Mouse (Mus musculus) kidney, embryonic 15.5 days (tissue): ENCODE measurements at regions not wholly inside any gene's neighbourhood (a gene's known extent, or its start where the extent isn't known, plus 50 kb on each side); places are given as distances from the start of the nearest gene placed in this dataset.
"Not testable (repeated sequence)": the region's sequence is repeated elsewhere in the genome, so short reads cannot be mapped to it uniquely, and the experiment has no call there.

Source experiments
- ATAC-seq: fragments of 200-750 bp; cut with Nextera tagmentation; replicated peaks from 2 replicates; pipeline ENCODE4 v1.8.0; 2017; ENCODE audit warnings: moderate TSS enrichment; ENCODE audit not compliant: low FRiP score
- H3K27ac ChIP-seq: fragments of 300-500 bp; sonication (generic); 2 replicates; pipeline ENCODE4 v1.5.1; 2015; ENCODE audit warnings: mild to moderate bottlenecking, inconsistent platforms
- H3K27me3 ChIP-seq: fragments of 300-500 bp; sonication (generic); 2 replicates; pipeline ENCODE4 v1.6.1; 2015; ENCODE audit warnings: inconsistent platforms
- H3K36me3 ChIP-seq: fragments of 300-500 bp; sonication (generic); 2 replicates; pipeline ENCODE4 v1.6.1; 2015; ENCODE audit warnings: inconsistent platforms
- H3K4me1 ChIP-seq: fragments of 300-500 bp; sonication (generic); 2 replicates; pipeline ENCODE4 v1.6.1; 2015; ENCODE audit warnings: inconsistent platforms
- H3K4me2 ChIP-seq: fragments of 300-500 bp; sonication (generic); 2 replicates; pipeline ENCODE4 v1.6.1; 2015; ENCODE audit warnings: moderate library complexity, mild to moderate bottlenecking, inconsistent platforms
- H3K4me3 ChIP-seq: fragments of 300-500 bp; sonication (generic); replicated peaks from 2 replicates; pipeline ENCODE4 v1.5.1; 2015; ENCODE audit warnings: mild to moderate bottlenecking, inconsistent platforms
- H3K9ac ChIP-seq: fragments of 300-500 bp; sonication (generic); 2 replicates; pipeline ENCODE4 v1.6.1; 2015; ENCODE audit warnings: mild to moderate bottlenecking, inconsistent platforms
- H3K9me3 ChIP-seq: fragments of 300-500 bp; sonication (generic); replicated peaks from 2 replicates; pipeline ENCODE4 v1.6.1; 2016; ENCODE audit warnings: inconsistent platforms
- WGBS: fragments of 180-500 bp; shearing (Covaris S2); methylation state at CpG from one replicate; pipeline ENCODE4 v1.1.7; 2015; ENCODE audit warnings: mixed read lengths; 5-methylcytosine and 5-hydroxymethylcytosine counted together

DNA sequence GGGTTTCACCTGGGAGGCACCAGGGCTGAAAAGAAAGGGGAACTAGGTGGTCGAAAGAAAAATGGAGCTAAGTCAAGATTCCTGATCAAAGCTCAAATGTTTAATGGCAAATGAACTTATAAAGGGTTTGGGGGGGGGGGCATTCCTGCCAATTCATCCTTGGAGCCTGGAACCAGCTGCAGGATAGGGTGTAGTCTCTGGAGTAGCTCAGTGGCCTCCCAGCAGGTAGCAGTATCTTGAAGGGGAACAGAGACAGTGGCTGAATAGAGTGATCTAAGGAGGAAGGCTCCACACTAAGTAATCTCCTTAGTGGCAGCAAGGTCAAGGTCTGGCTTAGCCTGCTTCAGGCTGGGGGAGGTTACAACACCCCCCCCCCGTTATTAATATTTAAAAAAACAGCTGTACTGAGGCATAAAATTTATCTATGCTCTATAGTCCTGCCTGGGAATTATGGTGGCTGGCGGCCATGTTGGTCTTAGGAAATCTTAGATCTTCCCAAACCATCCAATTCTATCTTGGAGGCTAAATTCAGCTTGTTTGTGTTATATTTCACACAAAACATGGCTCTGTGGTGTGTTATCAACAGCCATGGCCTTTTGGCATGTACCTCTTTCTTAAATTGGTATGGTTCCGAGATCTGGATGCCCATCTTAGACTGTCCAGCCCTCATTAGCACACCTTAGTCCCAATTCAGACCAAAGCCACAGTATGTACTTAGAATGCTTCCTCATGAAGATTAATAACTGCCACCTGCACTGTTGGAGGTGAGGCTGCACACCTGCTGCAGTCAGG is 528.7 kb upstream of the Kcnd2 start:
- not testable (repeated sequence) for H3K27ac ChIP-seq, H3K4me3 ChIP-seq, H3K9me3 ChIP-seq, H3K4me1 ChIP-seq, H3K27me3 ChIP-seq, H3K4me2 ChIP-seq, ATAC-seq, H3K9ac ChIP-seq, H3K36me3 ChIP-seq
- WGBS: 76% methylated on average over 4 of the region's 4 CpGs

DNA sequence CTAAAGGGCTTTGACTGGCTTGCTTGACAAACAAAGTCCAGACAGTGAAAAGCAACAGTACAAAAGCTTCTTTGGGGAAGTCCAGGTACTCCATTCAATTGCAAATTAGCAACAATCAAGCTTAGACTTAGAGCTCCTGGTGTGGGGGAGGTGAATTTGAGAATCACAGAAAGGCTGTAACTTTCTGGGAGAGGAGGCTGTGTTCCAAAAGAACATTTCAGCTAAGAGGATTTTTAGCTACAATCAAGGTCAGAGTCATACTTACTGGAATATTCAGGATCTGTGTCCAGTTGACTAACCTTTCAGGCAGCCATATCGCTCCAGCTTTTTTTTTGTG is 528.1 kb upstream of the Kcnd2 start:
- not testable (repeated sequence) for H3K27me3 ChIP-seq, H3K36me3 ChIP-seq, ATAC-seq, H3K4me2 ChIP-seq, H3K4me1 ChIP-seq, H3K27ac ChIP-seq, H3K9me3 ChIP-seq, H3K9ac ChIP-seq, H3K4me3 ChIP-seq
- WGBS: 72% methylated on average over 1 of the region's 1 CpGs

DNA sequence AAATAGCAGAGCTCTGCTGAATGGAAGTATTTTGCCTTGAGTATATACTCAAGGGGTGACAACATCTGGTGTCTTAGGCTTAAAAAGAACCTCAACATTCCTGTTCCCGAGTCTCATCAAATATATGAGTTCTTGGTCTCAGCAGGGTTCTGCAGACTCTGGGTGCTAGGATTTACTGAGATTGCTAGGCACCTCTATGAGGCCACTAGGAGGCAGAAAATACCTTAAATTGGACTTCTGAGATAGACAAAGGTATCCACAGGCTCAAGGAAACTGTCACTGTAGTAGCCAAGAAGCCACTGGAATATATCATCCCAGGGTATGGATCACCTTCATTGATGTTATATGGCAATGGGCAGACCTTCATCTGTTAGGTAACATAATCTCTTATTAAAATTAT is 489.4 kb upstream of the Kcnd2 start:
- WGBS: 87% methylated on average over 1 of the region's 1 CpGs
- Histone ChIP-seq H3K4me1 (no peaks in the 10 kb centered on the region), H3K27ac (no peak overlapping the region), H3K27me3 (no peaks in the 10 kb centered on the region), H3K9ac (no peak overlapping the region), H3K4me2 (no peak overlapping the region), H3K9me3 (no peaks in the 10 kb centered on the region), H3K36me3 (no peaks in the 10 kb centered on the region), H3K4me3 (no peak overlapping the region)
- no peak for ATAC-seq

DNA sequence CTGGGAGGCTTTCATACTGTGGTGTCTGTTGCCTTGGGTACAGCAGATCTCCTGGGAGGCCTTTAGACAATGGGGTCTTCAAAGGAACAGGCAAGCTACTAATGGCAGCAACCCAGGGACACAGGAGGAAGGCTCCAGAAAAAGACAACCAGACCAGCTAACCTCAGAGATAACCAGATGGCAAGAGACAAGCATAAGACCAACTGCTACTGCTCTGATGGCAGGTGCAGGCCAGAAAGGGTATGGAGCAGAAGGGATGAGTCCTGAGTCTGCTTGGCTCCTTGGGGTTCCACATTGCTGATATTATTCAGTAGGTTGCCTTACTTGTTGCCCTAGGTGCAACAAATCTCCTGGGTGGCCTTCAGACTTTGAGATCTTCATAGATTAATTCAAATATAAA is 476.2 kb upstream of the Kcnd2 start:
- ATAC-seq: no peak
- no peak overlapping the region for H3K4me3 ChIP-seq
- H3K4me2 ChIP-seq: no peak overlapping the region
- no peak overlapping the region for H3K27ac ChIP-seq
- no peaks in the 10 kb centered on the region for H3K27me3 ChIP-seq
- H3K9ac ChIP-seq: no peak overlapping the region
- H3K36me3 ChIP-seq: no peaks in the 10 kb centered on the region
- no peaks in the 10 kb centered on the region for H3K9me3 ChIP-seq
- no peaks in the 10 kb centered on the region for H3K4me1 ChIP-seq

DNA sequence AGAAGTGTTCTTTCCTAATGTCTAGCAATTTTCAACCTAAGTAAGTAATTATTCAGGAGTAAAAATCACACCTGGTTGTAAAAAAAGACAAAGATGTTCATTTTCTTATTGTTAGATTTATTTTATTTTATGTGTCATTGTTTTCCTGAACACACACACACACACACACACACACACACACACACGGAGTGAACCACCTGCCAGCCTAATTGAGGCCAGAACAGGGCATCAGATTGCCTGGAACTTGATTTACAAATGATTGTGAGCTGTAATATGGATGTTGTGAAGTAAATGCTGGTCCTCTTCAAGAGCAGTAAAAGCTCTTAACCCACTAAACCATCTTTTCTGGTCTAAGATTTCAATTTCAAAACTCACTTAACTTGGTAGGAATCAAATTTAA is 474.9 kb upstream of the Kcnd2 start:
- Histone ChIP-seq H3K9me3 (no peaks in the 10 kb centered on the region), H3K4me3 (no peak overlapping the region), H3K27ac (no peak overlapping the region), H3K9ac (no peak overlapping the region), H3K27me3 (no peaks in the 10 kb centered on the region), H3K4me1 (no peaks in the 10 kb centered on the region), H3K36me3 (no peaks in the 10 kb centered on the region), H3K4me2 (no peak overlapping the region)
- WGBS: 81% methylated on average over 1 of the region's 1 CpGs
- ATAC-seq: no peak

DNA sequence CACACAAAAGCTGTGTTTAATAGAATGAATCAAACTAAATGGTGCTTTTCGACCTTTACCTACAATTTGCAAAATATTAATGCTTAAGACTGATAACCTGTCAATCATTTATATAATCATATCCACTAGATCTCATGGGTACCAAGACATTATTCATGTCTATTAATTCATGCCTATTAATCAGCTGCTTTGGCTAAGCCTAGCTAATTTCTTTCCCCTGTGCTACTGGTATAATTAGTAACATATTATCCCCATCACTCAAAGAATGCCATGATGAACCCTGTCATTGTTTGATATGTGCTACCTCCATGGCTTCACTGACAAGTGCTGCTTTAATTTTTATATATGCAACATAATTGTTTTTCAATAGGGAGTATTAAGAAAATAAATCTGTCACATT is 474.1 kb upstream of the Kcnd2 start:
- no peaks in the 10 kb centered on the region for H3K36me3 ChIP-seq
- WGBS: 57% methylated on average over 1 of the region's 1 CpGs

DNA sequence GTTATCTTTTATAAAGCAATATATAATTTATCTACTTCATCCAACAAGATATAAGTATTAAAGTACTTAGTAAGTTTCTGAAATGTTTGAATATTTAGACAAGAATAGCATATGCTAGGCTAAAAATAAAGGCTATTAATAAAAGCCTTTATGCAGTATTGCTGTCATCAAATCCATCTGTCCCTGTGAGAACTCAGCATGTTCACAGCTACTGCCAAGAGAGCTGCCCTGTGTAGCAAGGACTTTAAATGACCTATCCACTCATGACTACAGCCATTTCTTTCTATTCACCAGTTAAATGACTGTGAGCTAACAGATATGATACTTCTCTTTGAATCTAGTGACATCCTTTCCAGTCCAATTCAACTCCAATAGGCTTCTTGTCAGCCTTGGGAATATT is 458.1 kb upstream of the Kcnd2 start:
- Histone ChIP-seq H3K9me3 (no peaks in the 10 kb centered on the region), H3K4me3 (no peak overlapping the region), H3K27ac (no peak overlapping the region), H3K4me2 (no peak overlapping the region), H3K4me1 (no peaks in the 10 kb centered on the region), H3K36me3 (no peaks in the 10 kb centered on the region), H3K9ac (no peak overlapping the region), H3K27me3 (no peaks in the 10 kb centered on the region)
- ATAC-seq: no peak

More for the DNA sequence above, 474.1 kb upstream of the Kcnd2 start:
- no peaks in the 10 kb centered on the region for H3K4me1 ChIP-seq
- H3K4me3 ChIP-seq: no peak overlapping the region
- H3K4me2 ChIP-seq: no peak overlapping the region
- no peaks in the 10 kb centered on the region for H3K27me3 ChIP-seq
- no peak overlapping the region for H3K27ac ChIP-seq
- no peak overlapping the region for H3K9ac ChIP-seq
- H3K9me3 ChIP-seq: no peaks in the 10 kb centered on the region
- no peak for ATAC-seq

DNA sequence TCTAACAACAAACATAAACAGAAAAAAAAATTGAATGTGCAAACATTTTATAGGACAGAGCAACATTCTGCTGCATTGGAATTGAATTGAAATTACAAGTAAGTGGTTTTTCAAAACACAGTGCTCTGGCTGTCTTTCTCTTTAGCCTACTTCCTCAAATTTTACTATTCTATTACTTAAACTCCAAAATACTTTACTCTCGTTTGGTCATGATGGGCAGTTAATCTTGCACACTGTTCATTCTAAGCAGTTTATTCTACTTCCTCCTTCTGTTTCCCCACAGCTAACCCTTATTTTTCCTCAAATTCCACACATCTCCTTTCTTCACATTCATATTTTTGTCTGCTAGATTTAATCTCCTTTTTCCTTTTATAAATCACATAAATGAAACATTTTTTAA is 454.0 kb upstream of the Kcnd2 start:
- WGBS: 48% methylated on average over 1 of the region's 1 CpGs

DNA sequence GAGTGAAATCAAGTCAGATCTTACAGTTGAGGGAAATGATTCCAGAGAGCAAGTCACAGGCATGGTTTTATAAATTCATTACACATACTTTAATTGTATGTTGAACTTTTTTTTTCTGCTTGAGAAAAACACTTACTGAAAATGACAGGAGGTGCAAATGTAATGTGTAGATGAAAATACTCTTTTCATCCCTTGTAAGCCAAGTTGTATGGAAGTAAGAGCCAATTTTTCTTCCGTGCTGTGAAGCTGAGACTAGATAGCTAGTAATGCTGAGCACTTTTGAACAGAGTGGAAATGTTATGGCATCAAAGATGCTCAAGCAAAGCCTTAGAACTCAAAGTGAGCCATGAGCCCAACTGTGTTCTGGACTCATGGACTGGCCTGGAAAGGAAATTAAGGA is 439.4 kb upstream of the Kcnd2 start:
- H3K36me3 ChIP-seq: no peaks in the 10 kb centered on the region
- no peak overlapping the region for H3K4me2 ChIP-seq
- no peak overlapping the region for H3K4me3 ChIP-seq
- no peak overlapping the region for H3K9ac ChIP-seq
- ATAC-seq: no peak
- WGBS: 79% methylated on average over 1 of the region's 1 CpGs
- no peaks in the 10 kb centered on the region for H3K9me3 ChIP-seq
- no peaks in the 10 kb centered on the region for H3K27me3 ChIP-seq
- no peaks in the 10 kb centered on the region for H3K4me1 ChIP-seq
- no peak overlapping the region for H3K27ac ChIP-seq

More for the DNA sequence above, 454.0 kb upstream of the Kcnd2 start:
- Histone ChIP-seq H3K4me3 (no peak overlapping the region), H3K9me3 (no peaks in the 10 kb centered on the region), H3K4me2 (no peak overlapping the region), H3K27ac (no peak overlapping the region), H3K36me3 (no peaks in the 10 kb centered on the region), H3K4me1 (no peaks in the 10 kb centered on the region), H3K9ac (no peak overlapping the region), H3K27me3 (no peaks in the 10 kb centered on the region)
- no peak for ATAC-seq
